Mouse (Mus musculus): Measurements from ENCODE around the gene Klk7. TPM values are rescaled to one million over a fixed set of nuclear protein-coding genes. Genes with fewer than 3 reads are reported as not detected.

Klk7 gene
- polyA plus RNA-seq, 1 experiment from 2014 or later: not detected

- ATAC-seq (ENCODE audit: low read depth): no peak
- H3K4me2 ChIP-seq (ENCODE audit: low read depth, low read length): no peak overlapping the region
- H3K36me3 ChIP-seq (ENCODE audit: control insufficient read depth, insufficient read depth, low read length): no peaks in the 10 kb centered on the region
- H3K4me1 ChIP-seq (replicated peaks; ENCODE audit: control insufficient read depth, insufficient read depth, low read length): no peaks in the 10 kb centered on the region
- H3K27me3 ChIP-seq (ENCODE audit: control insufficient read depth, insufficient read depth, low read depth, low read length): no peaks in the 10 kb centered on the region
- H3K27ac ChIP-seq (ENCODE audit: low read length): no peak overlapping the region
- H3K4me3 ChIP-seq (ENCODE audit: low read length): no peak overlapping the region
- no peak overlapping the region for H3K9ac ChIP-seq (ENCODE audit: low read length)
- H3K9me3 ChIP-seq (ENCODE audit: control insufficient read depth, low read length): no peaks in the 10 kb centered on the region
These were observed 5.7 kb downstream of the Klk7 start for GRCm38 (mm10) chr7:43816746-43817145.

- Histone ChIP-seq H3K9ac (ENCODE audit: low read length) (no peak overlapping the region), H3K9me3 (ENCODE audit: control insufficient read depth, low read length) (no peaks in the 10 kb centered on the region), H3K27ac (ENCODE audit: low read length) (no peak overlapping the region), H3K4me3 (ENCODE audit: low read length) (no peak overlapping the region), H3K27me3 (ENCODE audit: control insufficient read depth, insufficient read depth, low read depth, low read length) (no peaks in the 10 kb centered on the region), H3K4me1 (replicated peaks; ENCODE audit: control insufficient read depth, insufficient read depth, low read length) (no peaks in the 10 kb centered on the region), H3K36me3 (ENCODE audit: control insufficient read depth, insufficient read depth, low read length) (no peaks in the 10 kb centered on the region), H3K4me2 (ENCODE audit: low read depth, low read length) (no peak overlapping the region)
- WGBS: 86% methylated on average over 7 of the region's 7 CpGs
- ATAC-seq (ENCODE audit: low read depth): no peak
These were observed 10.5 kb downstream of the Klk7 start for GRCm38 (mm10) chr7:43821581-43821980.

- H3K9ac ChIP-seq (ENCODE audit: low read length): no peak within 1 kb of the TSS
- H3K27me3 ChIP-seq (ENCODE audit: control insufficient read depth, insufficient read depth, low read depth, low read length): no peaks in the 10 kb centered on the region
- no peak within 1 kb of the TSS for H3K4me2 ChIP-seq (ENCODE audit: low read depth, low read length)
- H3K4me1 ChIP-seq (replicated peaks; ENCODE audit: control insufficient read depth, insufficient read depth, low read length): no peaks in the 10 kb centered on the region
- H3K27ac ChIP-seq (ENCODE audit: low read length): no peak within 1 kb of the TSS
- H3K4me3 ChIP-seq (ENCODE audit: low read length): no peak within 1 kb of the TSS
- no peak for ATAC-seq (ENCODE audit: low read depth)
- H3K9me3 ChIP-seq (ENCODE audit: control insufficient read depth, low read length): no peaks in the 10 kb centered on the region
- H3K36me3 ChIP-seq (ENCODE audit: control insufficient read depth, insufficient read depth, low read length): no peaks in the 10 kb centered on the region
- WGBS: 76% methylated on average over 10 of the region's 10 CpGs
These were observed 13.1 kb downstream of the Klk7 start, which contains the start of gene Klk6 for GRCm38 (mm10) chr7:43824199-43824598. TSS of gene Klk6 (plus strand) at chr7:43824499.

GRCm38 (mm10) chr7:43826056-43826455 lies 15.0 kb downstream of the Klk7 start:
- Histone ChIP-seq H3K4me3 (ENCODE audit: low read length) (no peak overlapping the region), H3K9ac (ENCODE audit: low read length) (no peak overlapping the region), H3K4me1 (replicated peaks; ENCODE audit: control insufficient read depth, insufficient read depth, low read length) (no peaks in the 10 kb centered on the region), H3K4me2 (ENCODE audit: low read depth, low read length) (no peak overlapping the region), H3K27me3 (ENCODE audit: control insufficient read depth, insufficient read depth, low read depth, low read length) (no peaks in the 10 kb centered on the region), H3K9me3 (ENCODE audit: control insufficient read depth, low read length) (no peaks in the 10 kb centered on the region), H3K27ac (ENCODE audit: low read length) (no peak overlapping the region), H3K36me3 (ENCODE audit: control insufficient read depth, insufficient read depth, low read length) (no peaks in the 10 kb centered on the region)
- no peak for ATAC-seq (ENCODE audit: low read depth)
- 85% methylated on average over 5 of the region's 5 CpGs for WGBS

- Histone ChIP-seq H3K4me2 (ENCODE audit: low read depth, low read length) (no peak overlapping the region), H3K4me1 (replicated peaks; ENCODE audit: control insufficient read depth, insufficient read depth, low read length) (no peaks in the 10 kb centered on the region), H3K9ac (ENCODE audit: low read length) (no peak overlapping the region), H3K36me3 (ENCODE audit: control insufficient read depth, insufficient read depth, low read length) (no peaks in the 10 kb centered on the region), H3K4me3 (ENCODE audit: low read length) (no peak overlapping the region), H3K9me3 (ENCODE audit: control insufficient read depth, low read length) (no peaks in the 10 kb centered on the region), H3K27me3 (ENCODE audit: control insufficient read depth, insufficient read depth, low read depth, low read length) (no peaks in the 10 kb centered on the region), H3K27ac (ENCODE audit: low read length) (no peak overlapping the region)
- no peak for ATAC-seq (ENCODE audit: low read depth)
- WGBS: 75% methylated on average over 4 of the region's 4 CpGs
These were observed 16.6 kb downstream of the Klk7 start for GRCm38 (mm10) chr7:43827706-43828105.

- H3K27me3 ChIP-seq (ENCODE audit: control insufficient read depth, insufficient read depth, low read depth, low read length): no peaks in the 10 kb centered on the region
- no peak overlapping the region for H3K27ac ChIP-seq (ENCODE audit: low read length)
- no peak for ATAC-seq (ENCODE audit: low read depth)
- H3K4me2 ChIP-seq (ENCODE audit: low read depth, low read length): no peak overlapping the region
- 87% methylated on average over 8 of the region's 8 CpGs for WGBS
- H3K9ac ChIP-seq (ENCODE audit: low read length): no peak overlapping the region
- H3K36me3 ChIP-seq (ENCODE audit: control insufficient read depth, insufficient read depth, low read length): no peaks in the 10 kb centered on the region
- no peaks in the 10 kb centered on the region for H3K4me1 ChIP-seq (replicated peaks; ENCODE audit: control insufficient read depth, insufficient read depth, low read length)
- H3K9me3 ChIP-seq (ENCODE audit: control insufficient read depth, low read length): no peaks in the 10 kb centered on the region
- no peak overlapping the region for H3K4me3 ChIP-seq (ENCODE audit: low read length)
These were observed 17.9 kb downstream of the Klk7 start for GRCm38 (mm10) chr7:43829006-43829405.

- H3K9me3 ChIP-seq (ENCODE audit: control insufficient read depth, low read length): no peaks in the 10 kb centered on the region
- WGBS: 31% methylated on average over 2 of the region's 3 CpGs
- no peak within 1 kb of the TSS for H3K4me3 ChIP-seq (ENCODE audit: low read length)
- no peak for ATAC-seq (ENCODE audit: low read depth)
- H3K36me3 ChIP-seq (ENCODE audit: control insufficient read depth, insufficient read depth, low read length): no peaks in the 10 kb centered on the region
- H3K9ac ChIP-seq (ENCODE audit: low read length): no peak within 1 kb of the TSS
- no peak within 1 kb of the TSS for H3K27ac ChIP-seq (ENCODE audit: low read length)
- H3K4me2 ChIP-seq (ENCODE audit: low read depth, low read length): no peak within 1 kb of the TSS
- no peaks in the 10 kb centered on the region for H3K4me1 ChIP-seq (replicated peaks; ENCODE audit: control insufficient read depth, insufficient read depth, low read length)
- no peaks in the 10 kb centered on the region for H3K27me3 ChIP-seq (ENCODE audit: control insufficient read depth, insufficient read depth, low read depth, low read length)
These were observed 30.6 kb downstream of the Klk7 start, which contains the start of gene Klk5 for GRCm38 (mm10) chr7:43841701-43842100. TSS of gene Klk5 (plus strand) at chr7:43841971.

GRCm38 (mm10) chr7:43843801-43844200 lies 32.7 kb downstream of the Klk7 start:
- Histone ChIP-seq H3K27me3 (ENCODE audit: control insufficient read depth, insufficient read depth, low read depth, low read length) (no peaks in the 10 kb centered on the region), H3K27ac (ENCODE audit: low read length) (no peak overlapping the region), H3K9me3 (ENCODE audit: control insufficient read depth, low read length) (no peaks in the 10 kb centered on the region), H3K4me2 (ENCODE audit: low read depth, low read length) (no peak overlapping the region), H3K9ac (ENCODE audit: low read length) (no peak overlapping the region), H3K4me3 (ENCODE audit: low read length) (no peak overlapping the region), H3K36me3 (ENCODE audit: control insufficient read depth, insufficient read depth, low read length) (no peaks in the 10 kb centered on the region), H3K4me1 (replicated peaks; ENCODE audit: control insufficient read depth, insufficient read depth, low read length) (no peaks in the 10 kb centered on the region)
- 87% methylated on average over 4 of the region's 4 CpGs for WGBS
- no peak for ATAC-seq (ENCODE audit: low read depth)

GRCm38 (mm10) chr7:43851616-43852015 lies 40.5 kb downstream of the Klk7 start:
- H3K36me3 ChIP-seq (ENCODE audit: control insufficient read depth, insufficient read depth, low read length): no peaks in the 10 kb centered on the region
- H3K4me2 ChIP-seq (ENCODE audit: low read depth, low read length): no peak overlapping the region
- H3K9ac ChIP-seq (ENCODE audit: low read length): no peak overlapping the region
- no peak overlapping the region for H3K4me3 ChIP-seq (ENCODE audit: low read length)
- no peaks in the 10 kb centered on the region for H3K27me3 ChIP-seq (ENCODE audit: control insufficient read depth, insufficient read depth, low read depth, low read length)
- no peak for ATAC-seq (ENCODE audit: low read depth)
- WGBS: 80% methylated on average over 6 of the region's 6 CpGs
- no peak overlapping the region for H3K27ac ChIP-seq (ENCODE audit: low read length)
- H3K4me1 ChIP-seq (replicated peaks; ENCODE audit: control insufficient read depth, insufficient read depth, low read length): no peaks in the 10 kb centered on the region
- no peaks in the 10 kb centered on the region for H3K9me3 ChIP-seq (ENCODE audit: control insufficient read depth, low read length)

All from lung, embryonic 16.5 days (tissue).